Mouse (Mus musculus): Measurements from ENCODE around the gene Cend1. TPM values are rescaled to one million over a fixed set of nuclear protein-coding genes. Genes with fewer than 3 reads are reported as not detected.

The Cend1 gene
- polyA plus RNA-seq, 1 experiment from 2014 or later = 5.2 TPM

DNA sequence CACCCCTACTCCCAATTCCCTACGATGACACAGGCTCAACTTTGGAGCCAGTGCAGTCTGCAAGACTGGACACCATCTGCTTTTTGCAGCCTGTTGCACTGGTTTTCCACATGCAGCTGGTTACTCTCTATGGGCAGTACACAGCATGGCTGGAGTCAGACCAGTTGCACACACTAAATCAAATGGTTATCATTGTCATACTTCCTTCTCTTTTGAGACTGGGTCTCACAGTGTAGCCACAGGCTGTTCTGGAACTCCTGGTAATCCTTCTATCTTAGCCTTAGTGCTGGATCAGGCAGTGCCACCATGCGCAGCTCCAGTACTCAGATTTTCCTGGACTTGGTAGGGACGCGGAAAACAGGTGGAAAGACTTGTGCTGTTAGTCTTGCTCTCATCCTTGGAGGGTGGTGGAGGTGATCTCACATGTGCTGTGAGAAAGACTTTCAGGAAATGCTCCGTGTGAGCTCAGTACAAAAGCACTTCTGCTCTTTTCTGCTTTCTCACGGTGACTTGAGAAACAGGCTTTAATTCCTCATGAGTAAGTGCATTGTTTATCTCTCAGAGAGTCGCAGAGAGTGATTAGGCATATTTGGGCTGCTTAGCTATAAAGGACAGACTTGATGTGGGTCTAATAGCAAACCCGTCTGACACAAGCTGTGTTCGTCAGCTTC is 36.6 kb downstream of the Cend1 start:
- no peaks in the 10 kb centered on the region for H3K27me3 ChIP-seq (ENCODE audit: control insufficient read depth, insufficient read depth, low read length)
- H3K27ac ChIP-seq (ENCODE audit: low read length) = peak overlapping the region; percentile 64
- WGBS = 27% methylated on average over 9 of the region's 9 CpGs
- 0 out of 2 replicates have a peak, but pooled peaks have one; percentile 1 for ATAC-seq (replicated peaks; ENCODE audit: extremely low read depth, insufficient read depth, low FRiP score)
- peaks cover 9% of the 10 kb centered on the region; the same call in 1 of the 2 replicates for H3K36me3 ChIP-seq (ENCODE audit: control insufficient read depth, insufficient read depth)
- H3K4me3 ChIP-seq (ENCODE audit: low read length) = peak overlapping the region; percentile 87
- peak overlapping the region; percentile 75 for H3K9ac ChIP-seq (ENCODE audit: low read length)
- peak overlapping the region; percentile 86 for H3K4me2 ChIP-seq (ENCODE audit: low read depth, low read length)
- H3K4me1 ChIP-seq (ENCODE audit: control insufficient read depth, insufficient read depth, low read length) = peaks cover 12% of the 10 kb centered on the region
- no peaks in the 10 kb centered on the region for H3K9me3 ChIP-seq (replicated peaks; ENCODE audit: control insufficient read depth, low read length)

DNA sequence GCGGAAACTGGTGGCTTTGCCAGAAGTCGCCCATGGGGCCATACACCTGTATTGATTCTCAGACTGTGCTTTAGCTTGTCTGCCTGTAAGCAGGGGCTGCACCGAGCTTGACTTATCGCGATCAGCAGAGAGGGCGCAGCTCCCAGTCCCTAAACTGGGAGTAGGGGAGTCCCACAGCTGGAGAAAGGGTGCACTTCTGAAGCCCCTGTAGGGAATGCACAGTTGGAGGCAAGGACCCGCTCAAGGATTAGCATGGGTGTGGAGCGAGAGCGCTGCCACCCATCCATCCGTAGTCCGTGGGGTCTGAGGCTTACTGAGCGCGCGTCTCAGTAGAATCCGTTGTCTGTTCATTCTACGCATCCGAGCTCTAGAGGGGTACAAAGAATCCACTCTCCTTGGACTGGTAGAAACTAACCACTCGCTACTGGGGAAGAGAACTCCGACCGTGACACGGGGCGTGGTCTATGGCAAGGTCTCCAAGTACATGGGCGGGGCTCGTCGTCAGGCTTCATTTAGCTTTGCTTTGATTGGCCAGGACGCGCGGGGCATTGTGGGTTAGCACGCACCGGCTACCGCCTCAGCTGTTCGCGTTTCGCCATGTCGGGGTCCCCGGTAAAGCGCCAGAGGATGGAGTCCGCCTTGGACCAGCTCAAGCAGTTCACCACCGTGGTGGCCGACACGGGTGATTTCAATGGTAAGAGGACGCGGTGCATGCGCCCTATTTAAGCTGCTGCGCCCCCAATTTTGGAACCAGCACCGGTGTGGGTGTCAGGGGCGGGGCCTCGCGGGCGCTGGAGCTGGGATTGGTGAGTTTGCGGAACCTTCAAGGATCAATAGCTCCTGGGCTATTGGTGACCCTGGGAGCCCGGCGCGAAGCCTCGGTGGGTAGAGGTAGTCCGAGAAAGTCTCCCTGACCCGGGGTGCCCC is 37.4 kb downstream of the Cend1 start, which contains the start of gene Taldo1:
TSS of gene Taldo1 (plus strand) at position 575 of the 927 bp plus-strand sequence.
- Histone ChIP-seq H3K36me3 (ENCODE audit: control insufficient read depth, insufficient read depth) (peaks cover 9% of the 10 kb centered on the region; the same call in 1 of the 2 replicates), H3K4me1 (ENCODE audit: control insufficient read depth, insufficient read depth, low read length) (peaks cover 12% of the 10 kb centered on the region), H3K27ac (ENCODE audit: low read length) (peak within 1 kb of the TSS; percentile 84), H3K4me3 (ENCODE audit: low read length) (peak within 1 kb of the TSS; percentile 87), H3K9ac (ENCODE audit: low read length) (peak within 1 kb of the TSS; percentile 75), H3K27me3 (ENCODE audit: control insufficient read depth, insufficient read depth, low read length) (no peaks in the 10 kb centered on the region), H3K4me2 (ENCODE audit: low read depth, low read length) (peak within 1 kb of the TSS; percentile 86), H3K9me3 (replicated peaks; ENCODE audit: control insufficient read depth, low read length) (no peaks in the 10 kb centered on the region)
- peak; percentile 96 for ATAC-seq (replicated peaks; ENCODE audit: extremely low read depth, insufficient read depth, low FRiP score)
- WGBS = under 1% methylated on average over 57 of the region's 57 CpGs

DNA sequence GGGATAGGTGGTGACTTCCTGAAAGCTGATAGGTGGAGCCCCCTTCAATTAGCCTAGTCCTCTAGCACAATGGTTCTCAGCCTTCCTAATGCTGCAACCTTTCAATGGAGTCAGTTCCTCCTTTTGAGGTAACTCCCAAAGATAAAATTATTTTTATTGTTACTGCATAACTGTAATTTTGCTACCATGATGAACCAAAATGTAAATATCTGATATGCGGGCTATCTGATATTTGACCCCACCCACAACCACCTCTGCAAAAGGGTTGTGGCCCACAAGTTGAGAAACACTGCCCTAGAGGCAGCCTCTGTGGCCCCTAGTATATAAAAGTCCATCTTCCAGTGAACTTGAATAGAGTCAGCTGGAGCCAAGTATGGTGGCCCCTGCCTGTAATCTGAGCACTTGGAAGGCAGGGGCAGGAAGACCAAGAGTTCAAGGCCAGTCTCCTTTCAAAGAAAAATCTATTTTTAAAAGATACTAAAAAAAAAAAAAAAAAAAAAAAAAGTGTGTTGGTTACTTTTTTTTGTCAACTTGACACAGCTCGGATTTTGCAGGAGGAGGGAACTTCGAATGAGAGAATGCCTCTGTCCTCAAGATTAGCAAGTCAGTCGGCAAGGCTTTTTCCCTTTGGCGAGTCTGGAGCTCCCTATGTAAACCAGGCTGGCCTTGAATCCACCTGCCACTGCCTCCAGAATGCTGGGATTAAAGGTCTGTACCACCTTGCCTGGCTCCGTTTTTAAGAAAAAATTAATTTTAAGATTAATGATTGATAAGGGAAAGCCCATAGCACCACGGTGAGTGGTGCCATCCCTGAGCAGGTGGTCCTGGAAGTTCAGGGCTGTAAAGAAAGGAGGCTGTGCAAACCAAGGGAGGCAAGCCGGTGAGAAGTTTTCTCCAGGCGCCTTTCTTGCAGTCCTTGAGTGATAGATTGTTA is 38.7 kb downstream of the Cend1 start:
- no peak overlapping the region for H3K4me2 ChIP-seq (ENCODE audit: low read depth, low read length)

DNA sequence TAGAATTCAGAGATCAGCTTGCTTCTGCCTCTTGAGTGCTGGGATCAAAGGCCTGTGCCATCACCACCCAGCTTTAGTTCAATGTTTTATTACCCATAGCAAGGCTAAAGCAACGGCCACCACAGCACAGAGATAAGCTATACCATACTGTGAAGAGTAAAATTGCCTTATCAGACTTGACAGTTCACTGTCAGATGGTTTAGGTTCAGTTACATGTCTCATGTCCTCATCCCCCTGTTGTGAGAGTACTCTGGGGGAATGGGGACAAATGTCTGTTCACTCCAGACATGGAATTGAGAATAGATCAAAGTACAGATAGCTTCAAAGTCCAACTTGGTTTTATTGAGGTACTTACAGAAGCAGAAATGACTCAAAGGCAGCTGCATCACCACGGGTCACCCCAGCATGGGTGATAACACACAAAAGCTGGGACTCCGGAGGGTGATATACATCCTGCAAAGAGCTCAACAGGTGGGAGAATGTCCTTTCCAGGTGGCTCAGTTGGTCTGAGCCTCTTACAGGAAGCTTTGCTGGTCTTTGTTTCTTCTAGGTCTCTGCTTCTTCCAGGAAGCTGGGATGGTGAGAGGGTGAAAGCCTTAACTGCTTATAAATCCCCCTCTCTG is 40.7 kb downstream of the Cend1 start:
- Histone ChIP-seq H3K9me3 (replicated peaks; ENCODE audit: control insufficient read depth, low read length) (no peaks in the 10 kb centered on the region), H3K27me3 (ENCODE audit: control insufficient read depth, insufficient read depth, low read length) (no peaks in the 10 kb centered on the region), H3K4me2 (ENCODE audit: low read depth, low read length) (no peak overlapping the region), H3K9ac (ENCODE audit: low read length) (no peak overlapping the region), H3K36me3 (ENCODE audit: control insufficient read depth, insufficient read depth) (no peaks in the 10 kb centered on the region), H3K4me3 (ENCODE audit: low read length) (no peak overlapping the region), H3K27ac (ENCODE audit: low read length) (no peak overlapping the region), H3K4me1 (ENCODE audit: control insufficient read depth, insufficient read depth, low read length) (peaks cover 12% of the 10 kb centered on the region)
- no peak for ATAC-seq (replicated peaks; ENCODE audit: extremely low read depth, insufficient read depth, low FRiP score)
- WGBS = 46% methylated on average over 3 of the region's 3 CpGs

More for the DNA sequence above, 38.7 kb downstream of the Cend1 start:
- WGBS = 52% methylated on average over 9 of the region's 9 CpGs
- Histone ChIP-seq H3K27me3 (ENCODE audit: control insufficient read depth, insufficient read depth, low read length) (no peaks in the 10 kb centered on the region), H3K9ac (ENCODE audit: low read length) (no peak overlapping the region), H3K4me1 (ENCODE audit: control insufficient read depth, insufficient read depth, low read length) (peaks cover 12% of the 10 kb centered on the region), H3K9me3 (replicated peaks; ENCODE audit: control insufficient read depth, low read length) (no peaks in the 10 kb centered on the region), H3K27ac (ENCODE audit: low read length) (no peak overlapping the region), H3K36me3 (ENCODE audit: control insufficient read depth, insufficient read depth) (no peaks in the 10 kb centered on the region), H3K4me3 (ENCODE audit: low read length) (no peak overlapping the region)
- no peak for ATAC-seq (replicated peaks; ENCODE audit: extremely low read depth, insufficient read depth, low FRiP score)

DNA sequence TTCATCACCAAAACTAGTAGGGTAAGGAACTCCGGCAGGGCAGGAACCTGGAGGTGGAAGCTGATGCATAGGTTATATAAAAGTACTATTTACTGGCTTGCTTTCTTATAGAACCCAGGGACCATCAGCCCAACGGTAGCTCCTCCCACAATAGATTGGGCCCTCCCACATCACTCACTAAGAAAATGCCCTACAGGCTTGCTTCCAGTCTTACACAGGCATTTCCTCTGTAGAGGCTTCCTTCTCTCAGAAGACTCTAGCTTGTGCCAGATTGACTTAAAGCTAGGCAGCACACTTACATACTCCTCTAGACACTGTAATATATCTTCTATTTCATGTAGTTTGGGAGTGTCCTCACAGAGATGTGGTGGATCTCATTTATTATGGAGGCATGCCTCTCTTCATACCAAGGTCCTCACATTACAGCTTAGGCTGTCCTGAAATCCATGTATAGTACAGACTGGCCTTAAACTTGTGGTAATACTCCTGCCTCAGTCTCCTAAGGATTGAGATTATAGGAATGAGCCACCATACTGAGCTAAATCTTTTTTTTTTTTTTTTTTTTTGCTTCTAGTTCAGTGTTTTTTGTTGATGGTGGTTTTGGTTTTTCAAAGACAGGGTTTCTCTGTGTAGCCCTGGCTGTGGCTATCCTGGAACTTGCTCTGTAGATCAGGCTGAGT is 41.3 kb downstream of the Cend1 start:
- 40% methylated on average over 2 of the region's 2 CpGs for WGBS
- H3K27ac ChIP-seq (ENCODE audit: low read length) = no peak overlapping the region
- no peak overlapping the region for H3K9ac ChIP-seq (ENCODE audit: low read length)
- no peak overlapping the region for H3K4me2 ChIP-seq (ENCODE audit: low read depth, low read length)
- peaks cover 9% of the 10 kb centered on the region for H3K4me1 ChIP-seq (ENCODE audit: control insufficient read depth, insufficient read depth, low read length)
- H3K27me3 ChIP-seq (ENCODE audit: control insufficient read depth, insufficient read depth, low read length) = no peaks in the 10 kb centered on the region
- no peak for ATAC-seq (replicated peaks; ENCODE audit: extremely low read depth, insufficient read depth, low FRiP score)
- H3K9me3 ChIP-seq (replicated peaks; ENCODE audit: control insufficient read depth, low read length) = no peaks in the 10 kb centered on the region
- no peak overlapping the region for H3K4me3 ChIP-seq (ENCODE audit: low read length)
- H3K36me3 ChIP-seq (ENCODE audit: control insufficient read depth, insufficient read depth) = no peaks in the 10 kb centered on the region

DNA sequence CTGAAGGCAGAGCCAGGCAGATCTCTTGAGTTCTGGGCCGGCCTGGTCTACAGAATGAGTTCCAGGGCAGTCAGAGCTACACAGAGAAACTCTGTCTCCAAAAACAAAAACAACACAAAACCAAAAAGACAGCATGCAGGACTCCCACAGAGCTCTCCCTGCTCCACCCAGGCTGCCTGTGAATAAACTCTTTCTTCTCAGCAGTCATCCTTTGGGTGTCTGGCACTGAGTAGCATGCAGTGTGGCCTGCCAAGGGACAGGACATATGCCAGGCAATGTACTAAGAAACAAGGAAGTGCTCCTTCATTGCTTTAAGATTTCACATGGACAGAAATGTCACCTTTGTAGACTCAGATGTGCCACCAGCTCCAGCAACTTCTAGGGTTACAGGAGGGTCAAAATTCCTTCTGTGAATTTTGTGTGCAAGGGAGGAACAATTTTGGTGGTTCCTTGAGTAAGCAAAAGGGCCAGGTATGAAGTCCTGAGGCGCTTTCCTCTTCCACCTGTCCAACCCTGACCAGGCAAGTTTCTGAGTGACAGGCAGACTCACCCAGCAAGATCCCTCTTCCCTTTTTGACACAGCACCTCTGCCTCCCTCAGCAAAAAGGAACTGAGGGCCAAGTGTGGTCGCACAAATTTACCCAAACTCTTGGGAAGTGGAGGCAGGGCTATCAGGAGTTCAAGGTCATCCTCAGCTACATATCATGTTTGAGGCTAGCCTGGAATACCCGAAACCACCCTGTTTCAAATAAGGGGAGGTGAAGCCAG is 48.0 kb downstream of the Cend1 start:
- ATAC-seq (replicated peaks; ENCODE audit: extremely low read depth, insufficient read depth, low FRiP score) = no peak
- H3K27ac ChIP-seq (ENCODE audit: low read length) = no peak overlapping the region
- H3K4me2 ChIP-seq (ENCODE audit: low read depth, low read length) = no peak overlapping the region
- WGBS = 67% methylated on average over 4 of the region's 4 CpGs
- no peak overlapping the region for H3K9ac ChIP-seq (ENCODE audit: low read length)
- H3K9me3 ChIP-seq (replicated peaks; ENCODE audit: control insufficient read depth, low read length) = no peaks in the 10 kb centered on the region
- no peaks in the 10 kb centered on the region for H3K36me3 ChIP-seq (ENCODE audit: control insufficient read depth, insufficient read depth)
- no peak overlapping the region for H3K4me3 ChIP-seq (ENCODE audit: low read length)
- no peaks in the 10 kb centered on the region for H3K4me1 ChIP-seq (ENCODE audit: control insufficient read depth, insufficient read depth, low read length)
- H3K27me3 ChIP-seq (ENCODE audit: control insufficient read depth, insufficient read depth, low read length) = no peaks in the 10 kb centered on the region

DNA sequence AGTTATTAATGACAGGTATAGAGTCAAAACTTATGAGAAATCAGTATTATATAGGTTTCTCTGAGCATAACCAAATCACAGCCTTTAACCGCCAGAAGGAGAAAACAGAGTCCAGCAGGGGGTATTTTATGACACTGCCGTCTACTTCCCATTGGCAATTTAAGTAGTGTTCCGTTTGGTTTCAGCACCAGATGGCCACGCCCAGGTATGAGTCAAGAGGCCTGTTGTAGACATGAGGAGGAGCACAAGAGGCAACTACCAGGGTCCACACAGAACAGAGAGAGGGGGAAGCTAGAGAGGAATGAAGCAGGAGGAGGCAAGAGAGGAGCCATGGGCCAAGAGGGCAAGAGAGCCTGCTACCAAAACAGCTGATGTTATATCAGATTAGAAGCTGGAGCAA is 49.7 kb downstream of the Cend1 start:
- Histone ChIP-seq H3K27ac (ENCODE audit: low read length) (no peak overlapping the region), H3K9ac (ENCODE audit: low read length) (no peak overlapping the region), H3K4me2 (ENCODE audit: low read depth, low read length) (no peak overlapping the region), H3K4me1 (ENCODE audit: control insufficient read depth, insufficient read depth, low read length) (no peaks in the 10 kb centered on the region), H3K4me3 (ENCODE audit: low read length) (no peak overlapping the region), H3K36me3 (ENCODE audit: control insufficient read depth, insufficient read depth) (no peaks in the 10 kb centered on the region), H3K27me3 (ENCODE audit: control insufficient read depth, insufficient read depth, low read length) (no peaks in the 10 kb centered on the region), H3K9me3 (replicated peaks; ENCODE audit: control insufficient read depth, low read length) (no peaks in the 10 kb centered on the region)
- 58% methylated on average over 4 of the region's 4 CpGs for WGBS
- no peak for ATAC-seq (replicated peaks; ENCODE audit: extremely low read depth, insufficient read depth, low FRiP score)

Data from heart, embryonic 16.5 days (tissue).